Mouse (Mus musculus) heart, postnatal 0 days (tissue): Measurements from ENCODE around the gene Gfpt2. TPM values are rescaled to one million over a fixed set of nuclear protein-coding genes. Genes with fewer than 3 reads are reported as not detected.

Source experiments
- ATAC-seq: fragments of 200-750 bp; cut with Nextera tagmentation; 2 replicates; pipeline ENCODE4 v1.8.0; 2017; ENCODE audit warnings: low read depth, moderate number of reproducible peaks, moderate library complexity; ENCODE audit not compliant: insufficient read depth
- DNase-seq: peaks from one replicate; pipeline ENCODE4 v3.0.0-alpha.2; 2016; ENCODE audit warnings: low spot score
- H3K27ac ChIP-seq: fragments of 300-500 bp; sonication (generic); 2 replicates; pipeline ENCODE4 v1.5.1; 2014; ENCODE audit warnings: low read depth, mild to moderate bottlenecking
- H3K27me3 ChIP-seq: fragments of 300-500 bp; sonication (generic); 2 replicates; pipeline ENCODE4 v1.6.1; 2014; ENCODE audit warnings: low read length, mixed read lengths; ENCODE audit not compliant: control insufficient read depth, insufficient read depth
- H3K36me3 ChIP-seq: fragments of 300-500 bp; sonication (generic); replicated peaks from 2 replicates; pipeline ENCODE4 v1.6.1; 2014; ENCODE audit warnings: low read length, mixed read lengths; ENCODE audit not compliant: control insufficient read depth, insufficient read depth
- H3K4me1 ChIP-seq: fragments of 300-500 bp; sonication (generic); 2 replicates; pipeline ENCODE4 v1.6.1; 2014; ENCODE audit warnings: antibody characterized with exemption; ENCODE audit not compliant: control insufficient read depth, insufficient read depth
- H3K4me2 ChIP-seq: fragments of 300-500 bp; sonication (generic); 2 replicates; pipeline ENCODE4 v1.6.1; 2014; ENCODE audit warnings: low read depth, mild to moderate bottlenecking, low read length, moderate library complexity
- H3K4me3 ChIP-seq: fragments of 300-500 bp; sonication (generic); 2 replicates; pipeline ENCODE4 v1.5.1; 2014; ENCODE audit warnings: low read depth, low read length
- H3K9ac ChIP-seq: fragments of 300-500 bp; sonication (generic); replicated peaks from 2 replicates; pipeline ENCODE4 v1.6.1; 2014; ENCODE audit warnings: low read depth, low read length, mixed read lengths
- H3K9me3 ChIP-seq: fragments of 300-500 bp; sonication (generic); replicated peaks from 2 replicates; pipeline ENCODE4 v1.6.1; 2016; ENCODE audit warnings: low read length; ENCODE audit not compliant: control insufficient read depth
- CTCF ChIP-seq: IDR thresholded peaks from 2 replicates; pipeline ENCODE4 v1.5.1; 2016; ENCODE audit warnings: antibody characterized with exemption, control low read depth, low read depth
- EP300 ChIP-seq: IDR thresholded peaks from 2 replicates; pipeline ENCODE4 v1.6.1; 2016; ENCODE audit warnings: antibody characterized with exemption, low read depth
- WGBS: fragments of 180-500 bp; shearing (Covaris S2); extraction: QIAGEN DNeasy Blood & Tissue Kit; methylation state at CpG from one replicate; pipeline ENCODE4 v1.1.7; 2014; 5-methylcytosine and 5-hydroxymethylcytosine counted together
- polyA plus RNA-seq: library from polyadenylated mRNA; unstranded; fragments of >200 nt; fragmentation: Nextera tagmentation; extraction: Ambion mirVana; gene quantifications from 2 replicates; pipeline ENCODE4 v1.2.1, GENCODE M21; 2015
- total RNA-seq: library from RNA; depleted of rRNA; stranded (reverse); fragments of >200 nt; gene quantifications from 2 replicates; pipeline ENCODE4 v1.2.3, GENCODE M21; 2014; ENCODE audit warnings: low replicate concordance

Gene Gfpt2
- total and polyA plus RNA-seq, 2 experiments from 2014 or later, result 6.1 to 8.5 TPM

GRCm38 (mm10) chr11:49758096-49758495, 35.9 kb upstream of the Gfpt2 start:
- TF ChIP-seq CTCF (no peak), EP300 (no peak)
- Histone ChIP-seq H3K9ac (no peak overlapping the region), H3K27ac (no peak overlapping the region), H3K4me3 (no peak overlapping the region), H3K4me2 (no peak overlapping the region), H3K4me1 (no peaks in the 10 kb centered on the region; the same call in 1 of the 2 replicates), H3K9me3 (no peaks in the 10 kb centered on the region), H3K27me3 (no peaks in the 10 kb centered on the region), H3K36me3 (no peaks in the 10 kb centered on the region)
- DNase-seq, result no peak
- 71% methylated on average over 3 of the region's 3 CpGs for WGBS
- ATAC-seq, result no peak

GRCm38 (mm10) chr11:49761130-49761529, 32.8 kb upstream of the Gfpt2 start:
- Histone ChIP-seq H3K4me3 (no peak overlapping the region), H3K27ac (no peak overlapping the region), H3K4me2 (no peak overlapping the region), H3K4me1 (no peaks in the 10 kb centered on the region), H3K27me3 (no peaks in the 10 kb centered on the region), H3K9me3 (no peaks in the 10 kb centered on the region), H3K36me3 (no peaks in the 10 kb centered on the region), H3K9ac (no peak overlapping the region)
- TF ChIP-seq CTCF (no peak), EP300 (no peak)
- no peak for DNase-seq
- ATAC-seq, result no peak
- 83% methylated on average over 5 of the region's 5 CpGs for WGBS

- Histone ChIP-seq H3K27ac (no peak overlapping the region), H3K27me3 (no peaks in the 10 kb centered on the region), H3K9ac (no peak overlapping the region), H3K36me3 (no peaks in the 10 kb centered on the region), H3K9me3 (no peaks in the 10 kb centered on the region), H3K4me1 (no peaks in the 10 kb centered on the region), H3K4me3 (no peak overlapping the region), H3K4me2 (no peak overlapping the region)
- TF ChIP-seq CTCF (no peak), EP300 (no peak)
- ATAC-seq, result no peak
- DNase-seq, result no peak
Observed at GRCm38 (mm10) chr11:49763555-49763954, 30.4 kb upstream of the Gfpt2 start.

- no peak overlapping the region for H3K4me2 ChIP-seq
Observed at GRCm38 (mm10) chr11:49764023-49764422, 30.0 kb upstream of the Gfpt2 start.

DNA sequence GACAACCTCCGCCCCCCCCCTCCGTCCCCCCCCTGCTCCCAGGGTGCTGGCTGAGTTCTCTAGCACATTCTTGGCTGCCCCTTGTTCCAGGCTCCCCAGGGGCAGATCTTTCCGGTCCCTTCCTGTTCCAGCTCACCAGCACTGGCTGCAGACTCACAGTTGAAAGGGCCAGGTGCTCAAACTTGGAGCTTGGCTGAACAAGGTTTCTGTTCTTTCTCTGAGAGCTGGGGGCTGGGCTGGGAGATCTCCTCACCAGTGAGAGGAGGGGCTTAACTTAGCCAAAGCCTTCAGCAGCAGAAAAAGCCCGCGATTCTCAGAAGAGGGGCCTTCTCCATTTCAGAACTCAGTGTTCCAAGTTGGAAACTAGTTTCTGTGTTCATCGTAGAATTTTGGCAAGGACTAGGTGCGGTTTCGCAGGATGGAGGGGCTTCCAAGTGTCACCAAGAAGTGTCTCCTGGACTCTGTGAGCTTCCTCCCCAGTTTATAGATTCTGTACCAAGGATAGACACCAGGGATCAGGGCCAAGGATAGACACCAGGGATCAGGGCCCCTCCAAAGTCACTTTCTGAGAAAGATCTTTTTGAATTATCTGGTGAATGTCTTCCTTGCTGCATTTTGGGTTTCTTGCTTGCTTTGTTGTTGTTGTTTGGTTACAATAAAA, 29.2 kb upstream of the Gfpt2 start:
- TF ChIP-seq EP300 (no peak), CTCF (no peak)
- H3K9me3 ChIP-seq, result no peaks in the 10 kb centered on the region
- no peak overlapping the region for H3K9ac ChIP-seq
- WGBS, result 20% methylated on average over 8 of the region's 8 CpGs
- no peaks in the 10 kb centered on the region for H3K27me3 ChIP-seq
- DNase-seq, result peak; percentile 64
- ATAC-seq, result peak; percentile 92
- H3K4me2 ChIP-seq, result peak overlapping the region; percentile 8
- H3K4me3 ChIP-seq, result no peak overlapping the region
- no peaks in the 10 kb centered on the region for H3K4me1 ChIP-seq
- peak overlapping the region; percentile 52 for H3K27ac ChIP-seq
- no peaks in the 10 kb centered on the region for H3K36me3 ChIP-seq

More at GRCm38 (mm10) chr11:49764023-49764422, 30.0 kb upstream of the Gfpt2 start:
- Histone ChIP-seq H3K4me1 (no peaks in the 10 kb centered on the region), H3K27ac (peak overlapping the region; percentile 32; the same call in 1 of the 2 replicates), H3K4me3 (no peak overlapping the region), H3K9me3 (no peaks in the 10 kb centered on the region), H3K36me3 (no peaks in the 10 kb centered on the region), H3K9ac (no peak overlapping the region), H3K27me3 (no peaks in the 10 kb centered on the region)
- DNase-seq, result no peak
- peak; percentile 45; the same call in 1 of the 2 replicates for ATAC-seq
- TF ChIP-seq EP300 (no peak), CTCF (no peak)
- 47% methylated on average over 4 of the region's 4 CpGs for WGBS
